Mouse (Mus musculus): ENCODE results near the gene Mfap1a.
"Not testable (repeated sequence)": the region's sequence is repeated elsewhere in the genome, so short reads cannot be mapped to it uniquely, and the experiment has no call there.

Mfap1a gene

GRCm38 (mm10) chr2:121475306-121475705, 31.2 kb downstream of the Mfap1a start:
- DNase-seq (ENCODE audit: low spot score in 2 of 2) = not testable (repeated sequence)

- DNase-seq (ENCODE audit: low spot score in 2 of 2) = no peak
Measured at GRCm38 (mm10) chr2:121474180-121474535, 32.3 kb downstream of the Mfap1a start.

GRCm38 (mm10) chr2:121473301-121474179, 32.9 kb downstream of the Mfap1a start, which contains the start of gene Mfap1b:
Mfap1b (minus strand) TSS chr2:121474067.
- peak; percentile 80 to 88 for DNase-seq (ENCODE audit: low spot score in 2 of 2)

GRCm38 (mm10) chr2:121472783-121473182, 33.7 kb downstream of the Mfap1a start:
- DNase-seq (ENCODE audit: low spot score in 2 of 2) = not testable (repeated sequence)

GRCm38 (mm10) chr2:121468982-121469381, 37.5 kb downstream of the Mfap1a start:
- not testable (repeated sequence) for DNase-seq (ENCODE audit: low spot score in 2 of 2)

- no peak for DNase-seq (ENCODE audit: low spot score in 2 of 2)
Measured at GRCm38 (mm10) chr2:121460071-121460470, 46.4 kb downstream of the Mfap1a start.

- DNase-seq (ENCODE audit: low spot score in 2 of 2) = peak; percentile 80 to 83
Measured at GRCm38 (mm10) chr2:121456692-121457642, 49.5 kb downstream of the Mfap1a start, which contains the start of gene Serinc4. Serinc4 (minus strand) TSS chr2:121456781.

- no peak for DNase-seq (ENCODE audit: low spot score in 2 of 2)
Measured at GRCm38 (mm10) chr2:121455534-121455933, 50.9 kb downstream of the Mfap1a start.

GRCm38 (mm10) chr2:121453917-121454316, 52.5 kb downstream of the Mfap1a start:
- no peak for DNase-seq (ENCODE audit: low spot score in 2 of 2)

- no peak for DNase-seq (ENCODE audit: low spot score in 2 of 2)
Measured at GRCm38 (mm10) chr2:121452990-121453389, 53.5 kb downstream of the Mfap1a start, which contains the start of gene Hypk. Hypk (plus strand) TSS chr2:121453290.

- no peak for DNase-seq (ENCODE audit: low spot score in 2 of 2)
Measured at GRCm38 (mm10) chr2:121452361-121452760, 54.1 kb downstream of the Mfap1a start.

- no peak for DNase-seq (ENCODE audit: low spot score in 2 of 2)
Measured at GRCm38 (mm10) chr2:121450093-121450492, 56.4 kb downstream of the Mfap1a start.

GRCm38 (mm10) chr2:121449545-121450011, 56.9 kb downstream of the Mfap1a start:
- no peak for DNase-seq (ENCODE audit: low spot score in 2 of 2)

GRCm38 (mm10) chr2:121448739-121449535, 57.5 kb downstream of the Mfap1a start, which contains the start of gene Serf2:
Serf2 (plus strand) TSS chr2:121449195.
- DNase-seq (ENCODE audit: low spot score in 2 of 2) = peak; percentile 99

- no peak for DNase-seq (ENCODE audit: low spot score in 2 of 2)
Measured at GRCm38 (mm10) chr2:121448136-121448535, 58.3 kb downstream of the Mfap1a start.

- no peak for DNase-seq (ENCODE audit: low spot score in 2 of 2)
Measured at GRCm38 (mm10) chr2:121447006-121447405, 59.5 kb downstream of the Mfap1a start.

- DNase-seq (ENCODE audit: low spot score in 2 of 2) = no peak
Measured at GRCm38 (mm10) chr2:121446506-121446905, 60.0 kb downstream of the Mfap1a start.

GRCm38 (mm10) chr2:121445117-121445516, 61.3 kb downstream of the Mfap1a start:
- DNase-seq (ENCODE audit: low spot score in 2 of 2) = no peak

GRCm38 (mm10) chr2:121444178-121444577, 62.3 kb downstream of the Mfap1a start, which contains the start of gene Ell3:
Ell3 (minus strand) TSS chr2:121444278.
- DNase-seq (ENCODE audit: low spot score in 2 of 2) = no peak

GRCm38 (mm10) chr2:121443068-121443349, 63.5 kb downstream of the Mfap1a start:
- no peak for DNase-seq (ENCODE audit: low spot score in 2 of 2)
